Mouse (Mus musculus): ENCODE data around the gene Olfr1090. TPM values are rescaled to one million over a fixed set of nuclear protein-coding genes. Genes with fewer than 3 reads are reported as not detected.

Olfr1090 gene
- not detected for total RNA-seq (2021)
- long read RNA-seq, experiment 1, result 0 reads
- long read RNA-seq, experiment 2, result 0 reads

DNA sequence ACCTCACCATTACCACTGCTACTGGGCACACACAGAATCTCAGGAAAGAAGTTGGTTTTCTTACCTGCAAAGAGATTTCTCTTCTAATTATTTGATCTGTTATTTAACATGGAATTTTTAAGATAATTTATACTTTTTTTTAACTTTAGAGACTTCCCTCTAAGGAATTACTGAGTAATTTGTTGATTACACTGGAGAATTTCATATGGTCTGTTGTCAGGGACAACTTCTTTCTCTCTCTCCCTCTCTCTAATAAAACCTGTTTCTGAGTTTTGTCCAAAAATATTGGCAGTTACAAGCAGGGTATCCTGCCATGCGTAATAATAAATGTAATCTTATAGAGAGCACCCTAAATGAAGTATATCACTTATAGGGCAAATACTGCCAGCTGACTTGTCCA is at the start of gene Olfr1090:
Gene Olfr1090, minus strand, starts transcription at position 101 of the 400 bp plus-strand sequence.
- no peak for DNase-seq (ENCODE audit: low spot score in 2 of 2)

DNA sequence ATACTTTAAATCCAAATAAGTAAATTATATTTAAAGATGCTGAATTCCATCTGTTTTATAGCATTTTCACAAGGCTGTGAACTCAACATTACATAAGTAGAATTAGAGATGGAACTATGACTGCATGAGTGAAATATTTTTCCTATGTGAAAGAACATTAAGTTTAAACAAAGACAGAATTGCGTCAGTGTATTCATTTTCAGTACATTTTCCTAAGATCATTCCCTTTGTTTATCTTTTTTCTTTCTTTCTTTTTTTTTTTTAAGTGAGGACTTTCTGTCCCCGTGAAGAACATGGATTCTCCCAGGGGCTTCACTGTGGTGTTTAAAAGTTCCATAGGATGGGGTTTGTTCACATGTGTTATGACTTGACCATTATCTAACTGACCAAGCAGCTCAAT is 23.4 kb upstream of the Olfr1090 start, which contains the start of gene Olfr1093:
Gene Olfr1093, plus strand, starts transcription at position 301 of the 400 bp plus-strand sequence.
- no peak for DNase-seq (ENCODE audit: low spot score in 2 of 2)

- no peak for DNase-seq (ENCODE audit: low spot score in 2 of 2)
Observed at GRCm38 (mm10) chr2:86761050-86761449, 2.3 kb upstream of the Olfr1090 start.

- no peak for DNase-seq (ENCODE audit: low spot score in 2 of 2)
Observed at GRCm38 (mm10) chr2:86733601-86734000, 25.2 kb downstream of the Olfr1090 start, which contains the start of gene Olfr1089. Olfr1089 (minus strand) TSS chr2:86733701.

Other genes starting within 250 kb of the Olfr1090 start
- not detected for gene Olfr1079, start 216.5 kb downstream of the Olfr1090 start, total RNA-seq (2021)
- not detected for gene Olfr1080, start 200.8 kb downstream of the Olfr1090 start, total RNA-seq (2021)
- gene Olfr1082, start 160.0 kb downstream of the Olfr1090 start, total RNA-seq (2021), result not detected
- gene Olfr1084, start 119.3 kb downstream of the Olfr1090 start, total RNA-seq (2021), result not detected
- not detected for gene Olfr1085, start 97.0 kb downstream of the Olfr1090 start, total RNA-seq (2021)
- not detected for gene Olfr1086, start 78.9 kb downstream of the Olfr1090 start, total RNA-seq (2021)
- gene Olfr1087, start 60.6 kb downstream of the Olfr1090 start, total RNA-seq (2021), result not detected
- gene Olfr1089, start 25.3 kb downstream of the Olfr1090 start, total RNA-seq (2021), result not detected
- gene Olfr1093, start 23.5 kb upstream of the Olfr1090 start, total RNA-seq (2021), result not detected
- gene Olfr141, start 51.0 kb upstream of the Olfr1090 start, total RNA-seq (2021), result not detected
- not detected for gene Olfr1094, start 65.7 kb upstream of the Olfr1090 start, total RNA-seq (2021)
- not detected for gene Olfr1095, start 92.7 kb upstream of the Olfr1090 start, total RNA-seq (2021)
- gene Gm13723, start 115.8 kb upstream of the Olfr1090 start, total RNA-seq (2021), result not detected
- gene Olfr1097, start 133.2 kb upstream of the Olfr1090 start, total RNA-seq (2021), result not detected
- gene Olfr1098, start 165.6 kb upstream of the Olfr1090 start, total RNA-seq (2021), result not detected
- not detected for gene Olfr1099, start 201.7 kb upstream of the Olfr1090 start, total RNA-seq (2021)
- not detected for gene Olfr1100, start 221.0 kb upstream of the Olfr1090 start, total RNA-seq (2021)
- not detected for gene Olfr1101, start 232.2 kb upstream of the Olfr1090 start, total RNA-seq (2021)
- not detected for gene Olfr1102, start 239.4 kb upstream of the Olfr1090 start, total RNA-seq (2021)